Mouse (Mus musculus) kidney, embryonic 16.5 days (tissue): ENCODE data around the gene Sgms1. TPM values are rescaled to one million over a fixed set of nuclear protein-coding genes. Genes with fewer than 3 reads are reported as not detected.

Source experiments
- ATAC-seq: fragments of 200-750 bp; cut with Nextera tagmentation; 2 replicates; pipeline ENCODE4 v1.8.0; 2017; ENCODE audit warnings: moderate TSS enrichment; ENCODE audit not compliant: low FRiP score, low TSS enrichment
- H3K27ac ChIP-seq: fragments of 300-500 bp; sonication (generic); 2 replicates; pipeline ENCODE4 v1.5.1; 2014; ENCODE audit warnings: low read length
- H3K27me3 ChIP-seq: fragments of 300-500 bp; sonication (generic); 2 replicates; pipeline ENCODE4 v1.6.1; 2014; ENCODE audit warnings: low read length, control low read depth, mixed read lengths; ENCODE audit not compliant: insufficient read depth
- H3K36me3 ChIP-seq: fragments of 300-500 bp; sonication (generic); 2 replicates; pipeline ENCODE4 v1.6.1; 2014; ENCODE audit warnings: low read length, control low read depth, mixed read lengths; ENCODE audit not compliant: insufficient read depth
- H3K4me1 ChIP-seq: fragments of 300-500 bp; sonication (generic); 2 replicates; pipeline ENCODE4 v1.6.1; 2014; ENCODE audit warnings: low read length, control low read depth, mixed read lengths; ENCODE audit not compliant: insufficient read depth
- H3K4me2 ChIP-seq: fragments of 300-500 bp; sonication (generic); replicated peaks from 2 replicates; pipeline ENCODE4 v1.6.1; 2014; ENCODE audit warnings: low read depth, low read length
- H3K4me3 ChIP-seq: fragments of 300-500 bp; sonication (generic); 2 replicates; pipeline ENCODE4 v1.5.1; 2014; ENCODE audit warnings: mild to moderate bottlenecking, low read length
- H3K9ac ChIP-seq: fragments of 300-500 bp; sonication (generic); replicated peaks from 2 replicates; pipeline ENCODE4 v1.6.1; 2014; ENCODE audit warnings: low read length
- H3K9me3 ChIP-seq: fragments of 300-500 bp; sonication (generic); 2 replicates; pipeline ENCODE4 v1.6.1; 2016; ENCODE audit warnings: low read length, control low read depth
- WGBS: fragments of 180-500 bp; shearing (Covaris S2); extraction: QIAGEN DNeasy Blood & Tissue Kit; methylation state at CpG from one replicate; pipeline ENCODE4 v1.1.7; 2014; 5-methylcytosine and 5-hydroxymethylcytosine counted together
- polyA plus RNA-seq: library from polyadenylated mRNA; unstranded; fragments of >200 nt; fragmentation: Nextera tagmentation; extraction: Ambion mirVana; gene quantifications from 2 replicates; pipeline ENCODE4 v1.2.1, GENCODE M21; 2015

Sgms1 gene
- polyA plus RNA-seq, 1 experiment from 2014 or later: 65.5 TPM

- Histone ChIP-seq H3K4me1 (no peaks in the 10 kb centered on the region), H3K27me3 (no peaks in the 10 kb centered on the region), H3K9ac (no peak overlapping the region), H3K9me3 (no peaks in the 10 kb centered on the region), H3K27ac (no peak overlapping the region), H3K36me3 (peaks cover 10% of the 10 kb centered on the region), H3K4me3 (no peak overlapping the region), H3K4me2 (no peak overlapping the region)
- WGBS: 94% methylated on average over 4 of the region's 4 CpGs
- ATAC-seq: no peak
Measured at GRCm38 (mm10) chr19:32164128-32164527, 225.4 kb downstream of the Sgms1 start.

GRCm38 (mm10) chr19:32159944-32160343 is 229.6 kb downstream of the Sgms1 start:
- Histone ChIP-seq H3K27ac (no peak overlapping the region), H3K4me3 (no peak overlapping the region), H3K4me2 (no peak overlapping the region), H3K36me3 (peaks cover 15% of the 10 kb centered on the region), H3K4me1 (no peaks in the 10 kb centered on the region), H3K27me3 (no peaks in the 10 kb centered on the region), H3K9ac (no peak overlapping the region), H3K9me3 (no peaks in the 10 kb centered on the region)
- 94% methylated on average over 7 of the region's 7 CpGs for WGBS
- ATAC-seq: no peak

GRCm38 (mm10) chr19:32159168-32159567 is 230.3 kb downstream of the Sgms1 start:
- WGBS: 95% methylated on average over 1 of the region's 1 CpGs
- Histone ChIP-seq H3K27me3 (no peaks in the 10 kb centered on the region), H3K4me3 (no peak overlapping the region), H3K4me1 (no peaks in the 10 kb centered on the region), H3K9me3 (no peaks in the 10 kb centered on the region), H3K27ac (no peak overlapping the region), H3K36me3 (peaks cover 15% of the 10 kb centered on the region), H3K9ac (no peak overlapping the region), H3K4me2 (no peak overlapping the region)
- ATAC-seq: no peak

GRCm38 (mm10) chr19:32157045-32157444 is 232.5 kb downstream of the Sgms1 start:
- Histone ChIP-seq H3K9ac (no peak overlapping the region), H3K27me3 (no peaks in the 10 kb centered on the region), H3K36me3 (peaks cover 15% of the 10 kb centered on the region), H3K9me3 (no peaks in the 10 kb centered on the region), H3K4me3 (no peak overlapping the region), H3K27ac (no peak overlapping the region), H3K4me1 (no peaks in the 10 kb centered on the region), H3K4me2 (no peak overlapping the region)
- WGBS: 90% methylated on average over 6 of the region's 6 CpGs
- no peak for ATAC-seq

GRCm38 (mm10) chr19:32152529-32152928 is 237.0 kb downstream of the Sgms1 start:
- H3K36me3 ChIP-seq: no peaks in the 10 kb centered on the region
- no peaks in the 10 kb centered on the region for H3K4me1 ChIP-seq
- no peak overlapping the region for H3K9ac ChIP-seq
- no peak for ATAC-seq
- H3K4me2 ChIP-seq: no peak overlapping the region
- WGBS: 75% methylated on average over 6 of the region's 6 CpGs
- H3K27ac ChIP-seq: no peak overlapping the region
- H3K4me3 ChIP-seq: no peak overlapping the region
- H3K9me3 ChIP-seq: no peaks in the 10 kb centered on the region
- no peaks in the 10 kb centered on the region for H3K27me3 ChIP-seq

GRCm38 (mm10) chr19:32148710-32149109 is 240.8 kb downstream of the Sgms1 start:
- no peak for ATAC-seq
- H3K36me3 ChIP-seq: no peaks in the 10 kb centered on the region
- no peak overlapping the region for H3K4me3 ChIP-seq
- H3K9me3 ChIP-seq: no peaks in the 10 kb centered on the region
- H3K4me2 ChIP-seq: no peak overlapping the region
- H3K27me3 ChIP-seq: no peaks in the 10 kb centered on the region
- 85% methylated on average over 5 of the region's 5 CpGs for WGBS
- no peaks in the 10 kb centered on the region for H3K4me1 ChIP-seq
- H3K9ac ChIP-seq: no peak overlapping the region
- H3K27ac ChIP-seq: no peak overlapping the region

- 82% methylated on average over 6 of the region's 6 CpGs for whole genome bisulfite sequencing
- ATAC-seq: no peak
- H3K4me2 ChIP-seq: no peak overlapping the region
- no peak overlapping the region for H3K9ac ChIP-seq
- peaks cover 9% of the 10 kb centered on the region; the same call in 1 of the 2 replicates for H3K36me3 ChIP-seq
- no peaks in the 10 kb centered on the region for H3K9me3 ChIP-seq
- no peak overlapping the region for H3K4me3 ChIP-seq
- no peak overlapping the region for H3K27ac ChIP-seq
- no peaks in the 10 kb centered on the region for H3K4me1 ChIP-seq
- H3K27me3 ChIP-seq: no peaks in the 10 kb centered on the region
Measured at GRCm38 (mm10) chr19:32142383-32142782, 247.1 kb downstream of the Sgms1 start.

- no peak for ATAC-seq
- Histone ChIP-seq H3K4me3 (no peak overlapping the region), H3K4me2 (no peak overlapping the region), H3K27me3 (no peaks in the 10 kb centered on the region), H3K36me3 (peaks cover 9% of the 10 kb centered on the region; the same call in 1 of the 2 replicates), H3K4me1 (no peaks in the 10 kb centered on the region), H3K9ac (no peak overlapping the region), H3K9me3 (no peaks in the 10 kb centered on the region), H3K27ac (no peak overlapping the region)
- WGBS: 73% methylated on average over 14 of the region's 14 CpGs
Measured at GRCm38 (mm10) chr19:32138361-32139088, 251.0 kb downstream of the Sgms1 start.

- H3K4me3 ChIP-seq: no peak overlapping the region
- 86% methylated on average over 5 of the region's 5 CpGs for WGBS
- H3K4me2 ChIP-seq: no peak overlapping the region
- no peaks in the 10 kb centered on the region for H3K4me1 ChIP-seq
- H3K27ac ChIP-seq: no peak overlapping the region
- no peaks in the 10 kb centered on the region for H3K27me3 ChIP-seq
- H3K36me3 ChIP-seq: peaks cover 9% of the 10 kb centered on the region; the same call in 1 of the 2 replicates
- H3K9ac ChIP-seq: no peak overlapping the region
- H3K9me3 ChIP-seq: no peaks in the 10 kb centered on the region
- no peak for ATAC-seq
Measured at GRCm38 (mm10) chr19:32137904-32138303, 251.6 kb downstream of the Sgms1 start.

GRCm38 (mm10) chr19:32136888-32137625 is 252.5 kb downstream of the Sgms1 start:
- Histone ChIP-seq H3K36me3 (peaks cover 9% of the 10 kb centered on the region; the same call in 1 of the 2 replicates), H3K4me1 (no peaks in the 10 kb centered on the region), H3K9me3 (no peaks in the 10 kb centered on the region), H3K27ac (0 out of 2 replicates have a peak overlapping the region, but pooled peaks have one; percentile 38), H3K4me3 (no peak overlapping the region), H3K27me3 (no peaks in the 10 kb centered on the region), H3K9ac (no peak overlapping the region), H3K4me2 (no peak overlapping the region)
- WGBS: 54% methylated on average over 4 of the region's 4 CpGs
- ATAC-seq: peak; percentile 73
